Mouse (Mus musculus): ENCODE measurements around the gene Tspan32.

DNA sequence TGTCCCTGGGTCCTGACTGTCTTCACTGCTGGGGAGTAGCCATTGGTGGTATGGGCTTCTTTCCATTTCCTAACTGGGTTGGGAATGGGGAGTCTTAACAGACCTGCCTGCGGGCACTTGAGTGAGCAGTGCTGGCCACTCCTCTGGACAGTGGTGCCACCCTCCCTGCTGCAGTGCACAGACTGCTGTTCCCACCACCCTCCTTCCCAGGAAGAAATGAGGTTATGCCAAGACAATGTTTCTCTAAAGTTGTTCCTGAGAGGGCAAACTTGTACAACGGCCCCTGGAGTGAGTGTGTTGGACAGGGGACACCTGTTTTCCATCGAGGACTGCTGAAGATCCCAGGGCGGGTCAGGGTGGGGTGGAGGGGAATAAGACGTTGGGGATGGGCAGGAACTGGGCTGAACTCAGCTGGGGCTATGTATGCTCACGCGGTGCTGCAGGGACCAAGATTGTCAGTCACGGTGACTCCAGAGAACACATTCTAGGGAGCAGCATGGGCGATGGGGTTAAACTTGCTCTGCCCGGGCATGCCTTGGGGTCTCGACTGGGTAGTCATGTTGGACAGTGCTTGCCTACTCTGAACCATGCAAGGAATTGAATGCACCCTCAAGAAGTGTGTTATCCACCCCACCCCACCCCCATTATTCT is 49.2 kb downstream of the Tspan32 start:
- TF ChIP-seq CTCF (conservative IDR thresholded peaks at IDR 0.05; ENCODE audit: low read length) (no peak), POU5F1 (IDR thresholded peaks at IDR 0.05; ENCODE audit: borderline replicate concordance, low read length) (no peak), NANOG (IDR thresholded peaks at IDR 0.05; ENCODE audit: borderline replicate concordance, low read length) (no peak)
